Mouse (Mus musculus): ENCODE measurements around the gene Gpbp1.

DNA sequence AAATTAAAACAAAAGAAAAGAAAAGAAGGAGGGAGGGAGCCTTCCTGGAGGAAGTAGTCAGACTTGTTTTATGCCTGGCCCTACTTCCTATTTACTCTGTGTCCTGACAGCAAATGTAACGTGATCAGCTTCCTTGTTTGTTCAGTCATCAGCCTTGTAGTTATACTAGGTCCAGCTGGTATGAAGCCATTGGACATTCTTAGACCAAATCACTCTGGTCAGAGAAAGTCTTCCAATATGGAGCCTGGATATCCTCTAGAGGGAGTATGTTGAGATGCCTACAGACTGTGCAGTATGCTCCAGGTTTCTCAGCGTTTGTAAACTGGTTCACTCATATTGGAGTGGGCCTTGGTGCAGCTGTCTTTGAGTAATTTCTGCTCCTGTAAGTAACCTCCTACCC, 71.8 kb downstream of the Gpbp1 start:
- TF ChIP-seq CTCF (IDR thresholded peaks at IDR 0.05; ENCODE audit: borderline replicate concordance, insufficient read depth, low read length) (no peak), POLR2A (IDR thresholded peaks at IDR 0.05; ENCODE audit: low read depth, low read length) (no peak)

Data from embryonic fibroblast, embryonic 13.5 days (primary cell).